Mouse (Mus musculus) right cerebral cortex, adult 2 months (tissue): ENCODE results near the gene Hoxb4.

Experiments
- DNase-seq, 2 experiments: peaks; one replicate each; pipeline ENCODE4 v3.0.0; 2021 to 2022; ENCODE audit warnings: low spot score in 2 of 2

Hoxb4 gene

DNA sequence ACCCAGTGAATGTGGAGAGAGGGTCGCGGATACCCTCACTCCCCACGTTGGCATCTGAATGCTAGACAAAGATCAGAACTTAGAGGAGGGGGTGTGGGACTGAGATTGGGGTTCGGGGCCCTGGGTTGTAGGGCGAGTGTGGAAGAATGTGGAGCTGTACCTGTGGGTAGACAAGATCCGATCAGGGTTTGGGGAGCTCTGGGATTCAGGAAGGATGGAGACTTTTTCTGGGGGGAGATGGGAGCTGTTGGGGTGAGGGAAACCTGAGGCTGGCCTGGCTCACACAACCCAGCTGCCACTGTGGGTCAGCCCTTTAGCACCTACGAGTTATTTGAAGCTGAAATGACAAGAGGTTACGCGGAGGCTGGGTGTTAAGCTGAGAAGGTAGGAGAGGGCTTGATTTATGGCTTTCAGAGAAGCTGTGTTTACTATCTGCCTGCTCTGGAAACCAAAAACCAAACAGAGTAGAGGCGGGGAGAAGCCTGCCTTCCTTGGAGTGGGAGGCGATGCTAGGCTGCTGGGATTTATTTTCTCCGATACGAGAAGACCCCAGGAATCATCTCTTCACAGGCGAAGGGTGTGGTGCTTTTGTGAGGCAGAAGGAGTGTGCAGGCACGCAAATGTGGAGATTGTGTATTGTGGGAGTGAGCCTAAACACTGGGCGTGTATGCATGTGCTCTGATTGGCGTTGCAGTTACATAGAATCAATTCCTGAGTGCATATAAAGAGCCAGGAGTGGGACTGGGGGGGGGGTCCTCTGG lies 15.4 kb downstream of the Hoxb4 start:
- DNase-seq, result no peak

DNA sequence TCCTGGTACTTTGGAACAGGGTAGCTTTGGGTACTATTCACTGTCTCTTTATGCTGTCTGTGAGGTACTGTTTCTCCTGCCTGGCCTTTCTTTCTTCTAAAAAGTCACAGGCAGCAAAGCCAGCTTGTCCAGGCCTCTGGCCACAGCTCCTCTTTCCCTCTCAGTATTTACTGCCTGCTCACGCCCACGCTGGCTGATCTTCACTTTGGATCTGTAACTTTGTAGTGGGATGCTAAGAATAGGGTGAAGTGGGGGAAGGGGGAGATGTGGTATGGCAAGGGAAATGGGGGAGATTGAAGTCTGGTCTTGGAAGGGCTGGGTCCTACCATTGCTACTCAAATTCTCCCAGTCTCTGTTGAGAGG lies 15.9 kb downstream of the Hoxb4 start:
- no peak for DNase-seq

DNA sequence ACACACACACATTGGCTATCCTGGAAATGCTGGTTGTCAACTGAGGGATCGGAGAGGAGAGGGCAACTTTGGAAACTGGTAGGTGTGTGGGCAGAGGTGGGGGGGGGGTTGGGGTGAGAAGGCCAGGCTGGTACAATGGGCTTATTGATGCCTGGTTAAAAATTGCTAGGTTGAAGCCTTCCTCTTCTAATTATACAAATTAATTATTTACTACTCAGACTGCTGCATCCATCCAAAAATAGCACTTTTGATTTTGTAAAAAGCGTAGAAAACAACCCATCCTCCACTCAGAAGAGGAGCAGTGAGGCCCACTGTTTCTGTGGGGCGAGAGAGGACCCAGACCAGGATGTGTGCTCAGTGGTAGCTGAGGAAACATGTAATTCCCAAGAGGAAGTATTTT lies 16.9 kb downstream of the Hoxb4 start:
- DNase-seq, result no peak

DNA sequence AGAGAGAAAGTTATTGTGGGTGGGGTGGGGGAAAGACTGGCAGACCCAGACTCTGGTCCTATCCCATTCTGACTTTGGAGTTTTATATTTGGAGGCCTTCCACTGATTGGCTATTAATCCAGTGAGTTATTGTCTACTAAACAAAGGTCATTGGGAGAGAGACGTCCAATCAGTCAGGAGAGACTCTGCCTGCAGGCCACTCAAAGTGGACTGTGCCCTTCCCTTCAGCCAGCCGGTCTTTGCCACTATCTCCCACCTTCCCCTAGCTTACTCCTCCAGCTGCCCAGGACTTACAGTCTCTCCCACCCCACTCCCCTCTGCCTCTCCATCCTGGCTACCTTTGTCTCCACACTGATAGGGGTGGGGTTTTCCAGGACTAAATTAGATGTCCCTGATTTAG lies 18.5 kb downstream of the Hoxb4 start:
- no peak for DNase-seq

DNA sequence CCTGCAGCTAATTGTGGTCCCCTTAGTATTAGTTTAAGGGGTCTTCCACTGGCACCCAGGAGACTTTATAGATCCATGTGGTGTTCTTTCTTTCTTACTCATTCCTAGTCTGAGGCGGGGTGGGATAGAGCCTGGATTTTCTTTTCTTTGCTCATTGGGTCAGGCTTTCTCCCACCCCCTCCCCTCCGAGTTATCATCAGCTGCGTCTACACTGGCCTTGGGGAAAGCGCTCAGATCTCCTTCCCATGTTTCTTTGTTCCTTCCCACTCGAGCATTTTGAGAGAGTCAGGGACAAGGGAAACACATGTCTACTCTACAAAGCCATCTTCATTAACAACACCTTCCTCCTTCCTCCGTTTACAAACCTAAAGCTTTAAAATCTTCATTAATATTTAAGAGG lies 19.0 kb downstream of the Hoxb4 start:
- no peak for DNase-seq

DNA sequence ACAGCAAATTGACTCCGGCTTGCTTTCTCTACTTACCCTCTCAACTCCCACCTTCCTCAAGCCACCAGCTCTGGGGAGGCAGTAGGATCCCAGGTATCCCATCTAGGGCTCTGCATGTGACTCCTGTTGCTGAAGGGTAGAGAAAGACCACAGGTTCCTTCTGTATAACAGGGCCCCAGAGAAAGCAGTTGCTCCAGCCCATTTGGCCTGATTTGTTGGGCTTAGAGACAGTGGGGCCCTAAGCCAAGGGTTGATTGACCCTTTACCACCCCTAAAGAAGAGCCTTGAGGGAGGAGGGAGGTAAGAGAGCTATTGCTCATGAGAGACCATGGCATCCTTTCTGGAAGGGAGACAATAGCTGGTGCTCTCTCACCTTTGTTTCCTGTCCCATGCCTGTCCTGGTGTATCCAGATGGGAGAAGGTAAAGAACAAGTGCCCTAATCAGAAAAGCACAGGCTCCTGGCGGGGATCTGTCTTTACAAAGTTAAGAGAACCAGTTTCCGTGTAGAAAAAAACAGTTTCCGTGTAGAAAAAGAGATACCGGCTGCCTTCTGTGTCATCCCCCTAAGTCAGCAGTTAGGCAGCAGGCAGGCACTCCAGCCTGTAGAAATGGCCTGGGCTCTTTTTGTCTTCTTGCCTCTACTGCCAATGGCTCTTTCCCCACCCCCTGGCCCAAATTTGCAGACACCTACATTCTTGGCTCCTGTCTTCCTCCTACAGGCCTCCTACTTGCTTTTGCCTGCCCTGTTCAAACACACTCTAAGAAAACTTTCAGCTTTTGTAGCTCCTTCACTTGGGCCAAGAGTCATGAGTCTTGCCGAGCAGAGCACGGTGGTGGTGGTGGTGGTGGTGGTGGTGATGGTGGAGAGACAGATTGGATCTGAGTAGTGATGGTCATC lies 21.1 kb downstream of the Hoxb4 start:
- DNase-seq, result no peak

DNA sequence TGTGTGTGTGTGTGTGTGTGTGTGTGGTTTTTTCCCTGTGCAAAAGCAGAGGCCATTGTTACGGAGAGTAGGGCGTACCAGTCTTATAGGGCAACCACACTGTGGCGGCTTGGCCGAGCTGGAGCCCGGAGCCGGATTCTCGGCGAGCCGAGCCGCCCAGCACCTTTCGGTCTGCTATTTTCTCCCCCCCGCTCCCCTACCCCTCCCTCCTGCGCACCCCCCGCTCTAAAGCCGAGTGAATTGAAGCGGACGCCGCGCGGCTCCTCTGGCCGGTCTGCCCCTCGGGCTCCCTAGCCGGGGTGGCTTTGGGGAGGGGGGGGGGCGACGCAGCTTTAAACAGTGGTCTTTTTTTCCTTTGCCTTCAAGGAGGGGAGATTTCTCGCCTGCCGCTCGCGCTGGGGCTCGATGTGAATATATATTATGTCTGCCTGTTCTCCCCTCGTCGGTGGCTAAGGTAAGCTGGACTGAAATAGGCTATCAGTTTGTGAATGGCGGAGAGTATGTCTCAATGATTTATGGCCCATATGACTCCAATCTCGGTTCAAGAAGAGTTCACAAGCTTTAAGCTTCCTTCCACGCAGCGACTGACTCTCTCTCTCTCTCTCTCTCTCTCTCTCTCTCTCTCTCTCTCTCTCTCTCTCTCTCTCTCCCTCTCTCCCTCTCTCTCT lies 22.8 kb downstream of the Hoxb4 start:
- DNase-seq, result no peak

DNA sequence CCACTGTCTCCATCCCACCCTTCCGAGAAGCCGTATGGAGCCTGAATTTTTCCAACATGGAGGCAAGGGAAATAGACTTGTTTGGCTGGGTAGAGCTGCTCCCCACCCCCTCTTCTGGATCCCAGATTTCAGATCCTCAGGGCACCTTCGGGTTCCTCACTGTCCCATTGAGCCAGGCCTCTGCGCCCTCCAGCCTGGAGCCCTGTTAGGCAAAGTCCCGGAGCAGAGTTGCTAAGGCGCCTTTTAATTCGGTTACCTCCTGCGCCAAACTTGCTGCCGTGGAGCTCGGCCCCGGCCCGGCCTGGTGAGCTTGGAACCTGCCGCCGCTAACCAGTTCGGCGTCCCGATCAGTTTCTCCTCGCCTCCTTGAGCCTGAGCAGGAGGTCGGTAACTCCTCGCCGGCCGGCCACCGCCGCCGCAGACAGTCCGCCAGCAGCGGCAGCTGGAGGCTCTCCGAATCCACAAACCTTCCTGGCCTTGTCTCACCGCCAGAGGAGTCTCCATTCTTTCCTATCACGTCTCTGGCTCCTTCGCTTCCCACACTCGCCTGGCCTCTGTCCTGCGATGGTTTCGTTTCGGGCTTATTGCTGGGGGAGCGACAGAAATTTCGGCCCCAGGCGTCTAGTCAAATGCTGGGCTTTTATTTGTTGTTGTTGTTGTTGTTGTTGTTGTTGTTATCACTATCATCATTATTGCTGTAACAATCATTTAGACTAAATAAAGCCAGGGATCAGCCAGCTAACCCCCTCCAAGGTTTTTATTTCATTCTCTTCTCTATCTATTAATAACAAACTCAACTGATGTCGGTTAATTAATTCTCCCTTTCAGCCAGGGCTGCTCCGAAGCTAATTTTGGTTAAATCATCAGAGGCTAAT lies 23.9 kb downstream of the Hoxb4 start:
- no peak for DNase-seq

DNA sequence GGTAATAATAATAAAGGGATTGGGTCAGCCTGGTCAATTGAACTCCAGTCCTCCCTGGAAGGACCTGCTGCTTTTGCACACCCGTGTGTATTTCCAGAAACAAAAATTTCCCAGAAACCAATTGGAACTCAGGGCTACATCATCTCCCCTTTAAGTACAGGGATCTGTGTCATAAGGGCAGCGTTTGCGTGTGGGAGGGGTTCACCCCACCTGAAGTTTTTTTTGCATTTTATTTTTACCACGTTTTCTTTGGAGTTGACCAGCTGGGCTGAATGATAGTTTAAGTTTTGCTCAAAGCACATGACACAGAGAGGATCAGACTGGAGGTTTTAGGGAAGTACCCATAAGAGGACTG lies 24.5 kb downstream of the Hoxb4 start:
- DNase-seq, result no peak

DNA sequence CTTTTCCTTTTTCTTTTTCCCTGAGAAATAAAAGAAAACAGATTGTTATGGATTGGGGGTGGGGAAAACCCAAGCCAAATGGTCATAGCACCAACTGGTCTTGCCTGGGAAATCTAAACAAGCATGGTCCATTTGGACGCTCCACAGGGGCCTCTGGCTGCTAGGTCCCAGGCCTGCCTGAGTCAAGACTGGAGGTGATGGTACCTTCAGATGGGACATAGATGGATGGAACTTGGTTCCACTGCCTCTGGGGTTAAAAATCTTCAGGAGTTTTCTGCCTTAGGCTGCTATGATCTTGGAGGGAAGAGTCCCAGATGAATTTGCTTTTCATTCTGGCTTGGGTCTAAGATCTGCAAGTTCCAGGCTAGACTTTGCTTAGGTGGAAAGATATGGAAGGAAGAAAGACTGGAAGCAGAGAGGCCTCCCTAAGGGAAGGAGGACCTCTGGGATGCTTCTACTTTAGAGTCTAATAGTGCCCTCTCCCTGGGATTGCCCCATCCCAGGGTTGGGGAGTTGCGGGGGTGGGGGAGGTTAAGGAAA lies 25.2 kb downstream of the Hoxb4 start:
- DNase-seq, result no peak

DNA sequence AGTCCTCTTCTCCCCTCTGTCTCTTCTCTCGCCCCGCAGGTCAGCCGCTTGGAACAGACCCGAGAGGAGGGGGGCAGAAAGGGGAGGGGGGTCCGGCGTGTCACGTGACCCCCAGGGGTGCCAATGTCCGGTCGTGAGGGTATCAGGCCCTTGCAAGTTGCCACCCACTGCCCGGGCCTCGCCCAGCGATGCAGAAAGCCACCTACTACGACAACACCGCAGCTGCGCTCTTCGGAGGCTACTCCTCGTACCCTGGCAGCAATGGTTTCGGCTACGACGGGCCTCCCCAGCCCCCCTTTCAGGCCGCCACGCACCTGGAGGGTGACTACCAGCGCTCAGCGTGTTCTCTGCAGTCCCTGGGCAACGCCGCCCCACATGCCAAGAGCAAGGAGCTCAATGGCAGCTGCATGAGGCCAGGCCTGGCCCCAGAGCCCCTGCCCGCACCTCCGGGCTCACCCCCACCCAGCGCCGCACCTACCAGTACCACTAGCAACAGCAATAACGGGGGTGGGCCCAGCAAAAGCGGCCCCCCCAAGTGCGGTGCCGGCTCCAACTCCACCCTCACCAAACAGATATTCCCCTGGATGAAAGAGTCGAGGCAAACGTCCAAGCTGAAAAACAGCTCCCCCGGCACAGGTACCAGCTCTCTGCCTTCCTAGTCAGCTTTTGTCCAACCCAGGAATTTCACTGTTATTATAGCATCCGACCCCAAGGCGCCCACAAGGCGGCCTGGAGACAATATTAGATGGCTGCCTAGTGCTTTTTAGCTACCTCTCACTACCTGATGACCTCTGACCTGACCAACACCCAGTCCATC lies 26.2 kb downstream of the Hoxb4 start:
- no peak for DNase-seq

DNA sequence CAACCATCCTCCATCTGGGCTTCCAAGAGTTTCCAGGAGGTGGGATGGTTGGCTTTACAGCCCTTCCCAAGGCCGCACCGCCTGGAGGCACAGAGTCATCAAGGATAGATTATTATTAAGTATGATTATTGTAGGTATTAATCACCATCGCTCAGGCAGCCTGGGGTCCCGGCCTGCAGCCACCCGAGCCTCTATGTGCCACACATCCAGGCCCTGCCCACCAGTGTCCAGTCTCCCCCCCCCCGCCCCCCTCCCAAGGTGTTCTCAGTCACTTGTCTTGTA lies 26.8 kb downstream of the Hoxb4 start:
- no peak for DNase-seq

DNA sequence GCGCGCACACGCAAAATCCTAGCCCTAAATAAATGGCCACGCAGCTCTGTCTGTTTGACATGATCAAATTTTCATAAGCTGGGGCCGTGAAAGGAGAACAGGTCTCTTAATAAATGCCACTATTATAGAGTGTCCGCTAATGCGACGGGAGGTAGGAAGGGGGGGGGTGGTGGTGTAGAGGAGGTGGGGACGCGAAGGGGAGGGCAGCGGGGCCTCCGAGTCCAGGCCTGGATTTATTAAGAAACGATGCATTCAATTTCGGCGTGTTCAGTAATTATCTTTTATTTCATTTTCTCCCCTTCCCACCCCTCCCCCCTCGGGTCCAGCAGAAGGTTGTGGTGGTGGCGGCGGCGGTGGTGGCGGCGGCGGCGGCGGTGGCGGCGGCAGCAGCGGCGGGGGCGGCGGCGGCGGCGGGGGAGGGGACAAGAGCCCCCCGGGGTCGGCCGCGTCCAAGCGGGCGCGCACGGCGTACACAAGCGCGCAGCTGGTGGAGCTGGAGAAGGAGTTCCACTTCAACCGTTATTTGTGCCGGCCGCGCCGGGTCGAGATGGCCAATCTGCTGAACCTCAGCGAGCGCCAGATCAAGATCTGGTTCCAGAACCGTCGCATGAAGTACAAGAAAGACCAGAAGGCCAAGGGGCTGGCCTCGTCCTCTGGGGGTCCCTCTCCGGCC lies 27.3 kb downstream of the Hoxb4 start:
- DNase-seq, result no peak

DNA sequence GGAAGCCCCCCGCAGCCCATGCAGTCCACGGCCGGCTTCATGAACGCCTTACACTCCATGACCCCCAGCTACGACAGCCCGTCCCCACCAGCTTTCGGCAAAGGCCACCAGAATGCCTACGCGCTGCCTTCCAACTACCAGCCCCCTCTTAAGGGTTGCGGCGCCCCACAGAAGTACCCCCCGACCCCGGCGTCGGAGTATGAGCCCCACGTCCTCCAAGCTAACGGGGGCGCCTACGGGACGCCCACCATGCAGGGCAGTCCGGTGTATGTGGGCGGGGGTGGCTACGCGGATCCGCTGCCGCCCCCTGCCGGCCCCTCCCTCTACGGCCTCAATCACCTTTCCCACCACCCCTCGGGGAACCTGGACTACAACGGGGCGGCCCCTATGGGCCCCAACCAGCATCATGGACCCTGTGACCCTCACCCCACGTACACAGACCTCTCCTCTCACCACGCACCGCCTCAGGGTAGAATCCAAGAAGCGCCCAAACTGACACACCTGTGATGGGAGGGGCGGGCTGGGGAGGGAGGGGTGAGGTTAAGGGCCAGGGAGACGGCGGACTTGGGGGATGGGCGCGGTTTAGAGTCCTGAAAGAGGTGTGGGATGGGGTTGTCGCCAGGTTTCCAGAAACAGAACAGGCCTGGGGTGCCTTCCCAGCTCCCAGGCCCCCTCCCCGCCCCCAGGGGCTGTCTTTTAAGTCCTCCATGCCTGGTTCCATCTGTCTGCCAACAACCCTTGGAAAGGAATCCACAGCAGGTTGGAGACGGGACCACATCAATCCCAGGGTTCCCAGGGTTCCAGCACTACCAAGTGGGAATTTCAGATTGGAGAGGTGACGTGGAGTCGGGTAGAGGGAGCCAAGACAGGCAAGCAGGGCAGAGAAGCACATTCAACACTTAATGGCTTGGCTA lies 28.1 kb downstream of the Hoxb4 start:
- no peak for DNase-seq

DNA sequence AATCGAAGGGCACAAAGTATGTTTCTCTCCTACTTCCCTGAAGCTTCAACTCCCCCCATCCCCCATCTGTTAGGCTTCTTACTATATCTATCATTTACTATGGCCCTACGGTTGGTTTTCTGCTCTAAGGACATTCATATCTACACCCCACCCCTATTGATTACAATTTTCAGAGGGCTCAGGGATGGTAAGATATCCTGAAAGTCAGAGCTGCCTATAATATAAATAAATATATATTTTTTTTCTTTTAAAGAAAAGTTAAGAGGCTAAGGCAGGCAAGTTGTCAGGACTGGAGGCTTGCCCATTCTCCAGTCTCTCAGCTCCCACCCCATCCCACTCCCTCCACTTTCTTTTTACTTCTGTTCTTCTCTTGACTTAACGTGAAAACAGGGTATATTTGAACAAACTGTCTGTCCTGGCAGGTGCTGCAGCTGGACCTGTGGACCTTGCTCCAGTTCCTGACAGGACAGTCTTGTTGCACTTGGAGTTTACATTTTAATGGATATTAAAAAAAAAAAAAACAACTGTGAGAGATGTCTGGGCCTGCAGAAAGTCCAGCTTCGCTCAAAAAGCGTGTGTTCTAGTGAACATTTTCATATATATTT lies 29.0 kb downstream of the Hoxb4 start:
- DNase-seq, result no peak

DNA sequence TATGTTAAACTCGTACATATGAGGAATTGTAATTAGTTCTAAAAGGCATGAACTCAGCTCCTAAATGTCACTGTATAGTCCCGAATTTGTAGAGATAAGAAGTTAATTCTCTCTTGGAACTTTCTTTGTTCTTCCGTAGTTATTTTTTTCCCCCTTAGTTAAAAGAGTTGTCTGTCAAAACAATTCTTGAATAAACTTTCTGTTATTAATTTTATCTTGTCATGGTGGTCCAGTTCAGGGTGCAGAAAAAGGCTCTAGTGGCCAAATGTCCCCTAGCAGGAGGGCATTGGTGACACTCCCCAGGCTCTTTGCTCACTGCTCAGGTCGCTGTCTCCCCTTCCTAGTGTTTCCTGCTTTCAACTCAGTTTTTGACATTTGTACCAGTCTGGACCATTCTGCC lies 29.6 kb downstream of the Hoxb4 start:
- no peak for DNase-seq

DNA sequence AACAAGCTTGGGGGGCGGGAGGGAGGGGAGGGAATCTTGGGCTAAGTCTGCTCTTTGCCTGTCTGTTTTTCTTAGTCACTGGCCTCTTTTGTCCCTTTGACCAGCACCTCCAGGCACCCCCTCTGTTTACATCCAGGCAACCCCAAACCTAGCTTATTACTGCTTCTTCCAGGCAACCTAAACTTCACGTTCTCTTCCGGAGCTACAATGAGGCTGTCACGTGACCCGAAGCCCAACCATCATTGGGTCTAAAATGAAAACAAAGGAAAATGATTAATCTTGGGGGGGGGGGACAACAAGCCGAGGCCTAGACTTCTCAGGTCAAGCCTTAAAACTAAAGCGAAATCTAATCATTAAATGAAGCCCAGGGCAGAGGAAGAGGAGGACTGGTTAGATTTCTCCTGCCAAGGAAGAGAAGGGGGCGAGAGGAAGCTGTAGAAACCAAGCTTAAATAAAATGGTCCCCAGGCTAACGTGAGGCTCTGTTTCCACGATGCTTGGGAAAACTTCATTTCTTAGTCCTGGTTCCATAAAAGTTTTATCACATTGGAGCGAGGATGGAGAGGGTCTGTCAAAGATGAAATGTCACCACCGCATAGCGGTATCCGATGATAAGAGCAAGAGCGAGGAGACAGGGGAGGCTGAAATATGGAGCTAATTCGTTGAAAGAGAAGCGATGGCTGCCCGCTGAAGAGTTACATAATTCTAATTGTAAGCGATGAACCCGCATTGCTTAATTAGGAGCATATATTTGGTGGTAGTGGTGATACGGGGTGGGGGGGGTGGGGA lies 30.3 kb downstream of the Hoxb4 start:
- DNase-seq, result no peak

DNA sequence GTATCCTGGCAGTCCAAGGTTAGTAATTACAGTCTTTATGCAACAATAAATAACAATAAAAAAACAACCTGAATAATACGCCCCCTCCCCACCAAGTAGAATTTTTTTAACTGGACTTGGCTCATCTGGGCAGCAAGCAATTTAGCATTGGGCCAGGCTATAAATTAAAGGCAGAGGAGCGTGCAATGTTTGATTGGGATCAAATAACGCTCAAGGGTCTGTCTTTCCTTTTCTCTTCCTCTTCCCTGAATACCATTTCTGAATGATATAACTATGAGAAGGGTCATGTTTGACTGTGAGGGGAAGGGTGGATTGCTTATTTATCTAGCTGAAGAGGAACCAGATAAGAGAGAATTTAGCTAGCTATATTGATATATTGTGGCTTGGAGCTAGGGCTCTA lies 30.9 kb downstream of the Hoxb4 start:
- no peak for DNase-seq
